Comparison of ENCODE assay signal across 12 mouse cellular contexts in the genomic region with DNA sequence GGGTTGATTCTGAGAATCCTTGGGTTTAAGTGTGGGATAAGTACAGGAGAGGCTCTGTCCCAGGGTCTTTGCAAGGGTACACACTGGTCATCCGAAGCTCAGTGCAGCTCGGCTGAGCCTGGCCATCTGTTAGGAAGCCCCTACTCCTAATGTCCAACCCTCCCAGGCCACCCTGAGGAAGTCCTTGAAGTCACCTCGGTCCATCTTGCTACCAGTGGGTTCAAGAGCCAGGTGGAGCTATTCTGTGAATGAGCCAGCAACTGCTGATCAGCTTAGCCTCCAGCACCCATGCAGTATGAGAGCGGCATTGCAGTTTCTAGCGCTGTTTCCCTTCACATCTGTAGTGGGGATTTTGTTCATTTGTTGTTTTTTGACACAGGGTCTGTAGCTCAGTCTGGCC. TPM values are rescaled to one million over a fixed set of nuclear protein-coding genes. Genes with fewer than 3 reads are reported as not detected.
DNase-seq lines count a peak whose midpoint lies in the region; ATAC-seq lines count a peak whose summit lies in the region.
"Had no signal": no experiment of that assay in that cellular context is flagged by ENCODE, and none has a peak within 500 bp of the region (broad histone marks: within the 10 kb centered on the region; RNA-seq: fewer than 3 reads in every experiment).

No protein-coding gene starts in this region.

- no peak for ATAC-seq in lung, embryonic 15.5 days (ENCODE audit: borderline replicate concordance, extremely low read depth, low FRiP score, low TSS enrichment)
- ATAC-seq in hindbrain, embryonic 14.5 days (ENCODE audit: low FRiP score) = no peak
- no peak for ATAC-seq in neural tube, embryonic 14.5 days (ENCODE audit: low read depth)
- ATAC-seq: Patski had no signal

- H3K36me3 ChIP-seq in lung, embryonic 15.5 days = peaks cover 45% of the 10 kb centered on the region
- H3K36me3 ChIP-seq in forebrain, embryonic 10.5 days (replicated peaks) = peaks cover 64% of the 10 kb centered on the region
- H3K36me3 ChIP-seq in hindbrain, embryonic 14.5 days (replicated peaks; ENCODE audit: control insufficient read depth, insufficient read depth) = peaks cover 60% of the 10 kb centered on the region
- H3K36me3 ChIP-seq in neural tube, embryonic 14.5 days (ENCODE audit: control insufficient read depth, insufficient read depth, low read length) = peaks cover 43% of the 10 kb centered on the region

- no peak overlapping the region for H3K4me3 ChIP-seq in lung, embryonic 15.5 days
- H3K4me3 ChIP-seq in forebrain, embryonic 10.5 days = peak overlapping the region; percentile 38; the same call in 1 of the 2 replicates
- H3K4me3 ChIP-seq in hindbrain, embryonic 14.5 days (replicated peaks; ENCODE audit: low read length) = no peak overlapping the region
- no peak overlapping the region for H3K4me3 ChIP-seq in neural tube, embryonic 14.5 days (ENCODE audit: low read depth, low read length)

- no peak for DNase-seq in lung, postnatal 14 days
- no peak for DNase-seq in forebrain, embryonic 10.5 days (ENCODE audit: extremely low spot score, low spot score)
- DNase-seq in hindbrain, embryonic 14.5 days (ENCODE audit: low spot score) = no peak
- DNase-seq in layer of hippocampus, adult 8-10 months (ENCODE audit: low spot score in 2 of 2) = no peak
- DNase-seq in layer of hippocampus, postnatal 10 days (ENCODE audit: low spot score in 2 of 2) = no peak
- DNase-seq: thymus, postnatal 25 days had no signal

- H3K4me1 ChIP-seq in lung, embryonic 15.5 days = peaks cover 51% of the 10 kb centered on the region
- H3K4me1 ChIP-seq in forebrain, embryonic 10.5 days = peaks cover 89% of the 10 kb centered on the region
- H3K4me1 ChIP-seq in hindbrain, embryonic 14.5 days (replicated peaks; ENCODE audit: control insufficient read depth, insufficient read depth, low read length) = peaks cover 55% of the 10 kb centered on the region
- peaks cover 39% of the 10 kb centered on the region for H3K4me1 ChIP-seq in neural tube, embryonic 14.5 days (ENCODE audit: control insufficient read depth, insufficient read depth, low read length)

- no peaks in the 10 kb centered on the region for H3K27me3 ChIP-seq in lung, embryonic 15.5 days
- H3K27me3 ChIP-seq in forebrain, embryonic 10.5 days (ENCODE audit: poor library complexity, severe bottlenecking) = no peaks in the 10 kb centered on the region
- H3K27me3 ChIP-seq in hindbrain, embryonic 14.5 days (ENCODE audit: control insufficient read depth, insufficient read depth, low read length) = no peaks in the 10 kb centered on the region
- no peaks in the 10 kb centered on the region for H3K27me3 ChIP-seq in neural tube, embryonic 14.5 days (ENCODE audit: control insufficient read depth, insufficient read depth, low read length)
- H3K27me3 ChIP-seq: Patski had no signal

- peak overlapping the region; percentile 9; the same call in 1 of the 2 replicates for H3K9ac ChIP-seq in lung, embryonic 15.5 days
- peak overlapping the region; percentile 34; the same call in 1 of the 2 replicates for H3K9ac ChIP-seq in hindbrain, embryonic 14.5 days
- H3K9ac ChIP-seq in neural tube, embryonic 14.5 days (replicated peaks; ENCODE audit: low read depth, low read length) = no peak overlapping the region
- H3K9ac ChIP-seq: liver, embryonic 14.5 days had no signal

- H3K4me2 ChIP-seq in lung, embryonic 15.5 days = no peak overlapping the region
- 0 out of 2 replicates have a peak overlapping the region, but pooled peaks have one; percentile 3 for H3K4me2 ChIP-seq in hindbrain, embryonic 14.5 days (replicated peaks)
- H3K4me2 ChIP-seq in neural tube, embryonic 14.5 days (ENCODE audit: low read depth, low read length) = no peak overlapping the region

- H3K27ac ChIP-seq in lung, embryonic 15.5 days = no peak overlapping the region; the same call in 1 of the 2 replicates
- H3K27ac ChIP-seq in forebrain, embryonic 10.5 days = peak overlapping the region; percentile 83
- peak overlapping the region; percentile 70; the same call in 1 of the 2 replicates for H3K27ac ChIP-seq in hindbrain, embryonic 14.5 days
- H3K27ac ChIP-seq in neural tube, embryonic 14.5 days (ENCODE audit: low read depth, low read length) = peak overlapping the region; percentile 24; the same call in 1 of the 2 replicates
- H3K27ac ChIP-seq: kidney, postnatal 0 days; liver, embryonic 14.5 days had no signal

- H3K9me3 ChIP-seq in lung, embryonic 15.5 days = no peaks in the 10 kb centered on the region
- no peaks in the 10 kb centered on the region for H3K9me3 ChIP-seq in forebrain, embryonic 10.5 days
- H3K9me3 ChIP-seq in hindbrain, embryonic 14.5 days (ENCODE audit: control insufficient read depth, low read length) = no peaks in the 10 kb centered on the region
- H3K9me3 ChIP-seq in neural tube, embryonic 14.5 days (ENCODE audit: control insufficient read depth, low read length) = no peaks in the 10 kb centered on the region

- whole genome bisulfite sequencing in lung, embryonic 15.5 days = 60% methylated on average over 5 of the region's 5 CpGs
- 51% methylated on average over 5 of the region's 5 CpGs for WGBS in forebrain, embryonic 10.5 days
- 57% methylated on average over 5 of the region's 5 CpGs for WGBS in hindbrain, embryonic 14.5 days
- 66% methylated on average over 5 of the region's 5 CpGs for WGBS in neural tube, embryonic 14.5 days

RNA-seq across cellular contexts. Expression of gene Mex3a, which starts 7.9 kb away (rescaled TPM):
- 15.8 and 16.8 TPM in 2 replicates for polyA plus RNA-seq in lung, embryonic 15.5 days (2015; fragmentation: Nextera tagmentation; extraction: Ambion mirVana)
- 27.4 and 28.6 TPM in 2 replicates for polyA plus RNA-seq in forebrain, embryonic 10.5 days (2016; fragmentation: Nextera tagmentation; extraction: Ambion mirVana)
- 30.8 and 31.0 TPM in 2 replicates for polyA plus RNA-seq in hindbrain, embryonic 14.5 days (2014; fragmentation: Nextera tagmentation; extraction: Ambion mirVana)
- polyA plus RNA-seq in neural tube, embryonic 14.5 days (2014; fragmentation: Nextera tagmentation; extraction: Ambion mirVana) = 34.0 and 35.3 TPM in 2 replicates
- total RNA-seq in layer of hippocampus, adult 8-10 months (2022) = 1 to 10 TPM; 2.4 to 2.8 (median 2.6) TPM
- total RNA-seq in layer of hippocampus, postnatal 10 days (2021) = 10 to 100 TPM; 17.0 to 18.5 TPM

RNA-seq across cellular contexts. Expression of gene Rab25, which starts 8.0 kb away (rescaled TPM):
- polyA plus RNA-seq in lung, embryonic 15.5 days (2015; fragmentation: Nextera tagmentation; extraction: Ambion mirVana) = 33.1 and 36.4 TPM in 2 replicates
- 2.8 and 4.0 TPM in 2 replicates for polyA plus RNA-seq in forebrain, embryonic 10.5 days (2016; fragmentation: Nextera tagmentation; extraction: Ambion mirVana)
- 0.20 TPM in 1 of 2 replicates, not detected in the other for polyA plus RNA-seq in hindbrain, embryonic 14.5 days (2014; fragmentation: Nextera tagmentation; extraction: Ambion mirVana)
- not detected in 2 replicates for polyA plus RNA-seq in neural tube, embryonic 14.5 days (2014; fragmentation: Nextera tagmentation; extraction: Ambion mirVana)
- total RNA-seq in layer of hippocampus, adult 8-10 months (2022) = 1 to 10 TPM in 1 of 4 experiments, not detected in 3; 1.5 TPM
- total RNA-seq in layer of hippocampus, postnatal 10 days (2021) = not detected
- total RNA-seq: gastrocnemius, adult 8-10 months had no signal

RNA-seq across cellular contexts. Expression of gene Lamtor2, which starts 12.8 kb away (rescaled TPM):
- 165 and 178 TPM in 2 replicates for polyA plus RNA-seq in lung, embryonic 15.5 days (2015; fragmentation: Nextera tagmentation; extraction: Ambion mirVana)
- polyA plus RNA-seq in forebrain, embryonic 10.5 days (2016; fragmentation: Nextera tagmentation; extraction: Ambion mirVana) = 172 and 174 TPM in 2 replicates
- polyA plus RNA-seq in hindbrain, embryonic 14.5 days (2014; fragmentation: Nextera tagmentation; extraction: Ambion mirVana) = 102 and 107 TPM in 2 replicates
- 97.0 and 106 TPM in 2 replicates for polyA plus RNA-seq in neural tube, embryonic 14.5 days (2014; fragmentation: Nextera tagmentation; extraction: Ambion mirVana)
- total RNA-seq in layer of hippocampus, adult 8-10 months (2022) = 100 to 1,000 TPM in 3 of 4 experiments, 10 to 100 TPM in 1; 89.2 to 111 (median 106) TPM
- total RNA-seq in layer of hippocampus, postnatal 10 days (2021) = 100 to 1,000 TPM; 117 to 126 TPM

RNA-seq across cellular contexts. Expression of gene Ubqln4, which starts 13.5 kb away (rescaled TPM):
- 46.4 and 49.4 TPM in 2 replicates for polyA plus RNA-seq in lung, embryonic 15.5 days (2015; fragmentation: Nextera tagmentation; extraction: Ambion mirVana)
- 73.4 and 77.4 TPM in 2 replicates for polyA plus RNA-seq in forebrain, embryonic 10.5 days (2016; fragmentation: Nextera tagmentation; extraction: Ambion mirVana)
- polyA plus RNA-seq in hindbrain, embryonic 14.5 days (2014; fragmentation: Nextera tagmentation; extraction: Ambion mirVana) = 42.9 and 53.6 TPM in 2 replicates
- polyA plus RNA-seq in neural tube, embryonic 14.5 days (2014; fragmentation: Nextera tagmentation; extraction: Ambion mirVana) = 43.5 and 44.1 TPM in 2 replicates
- 100 to 1,000 TPM in 2 of 4 experiments, 10 to 100 TPM in 2; 96.1 to 118 (median 107) TPM for total RNA-seq in layer of hippocampus, adult 8-10 months (2022)
- 10 to 100 TPM; 79.9 to 81.8 TPM for total RNA-seq in layer of hippocampus, postnatal 10 days (2021)

RNA-seq across cellular contexts. Expression of gene Lmna, which starts 30.3 kb away (rescaled TPM):
- polyA plus RNA-seq in lung, embryonic 15.5 days (2015; fragmentation: Nextera tagmentation; extraction: Ambion mirVana) = 111 and 121 TPM in 2 replicates
- 11.6 and 11.8 TPM in 2 replicates for polyA plus RNA-seq in forebrain, embryonic 10.5 days (2016; fragmentation: Nextera tagmentation; extraction: Ambion mirVana)
- 44.3 and 47.3 TPM in 2 replicates for polyA plus RNA-seq in hindbrain, embryonic 14.5 days (2014; fragmentation: Nextera tagmentation; extraction: Ambion mirVana)
- 41.0 and 41.4 TPM in 2 replicates for polyA plus RNA-seq in neural tube, embryonic 14.5 days (2014; fragmentation: Nextera tagmentation; extraction: Ambion mirVana)
- total RNA-seq in layer of hippocampus, adult 8-10 months (2022) = 10 to 100 TPM; 38.0 to 45.6 (median 40.2) TPM
- 10 to 100 TPM; 46.2 to 50.5 TPM for total RNA-seq in layer of hippocampus, postnatal 10 days (2021)
